Mouse (Mus musculus) frontal cortex, adult (tissue): Measurements from ENCODE around the gene Colgalt1.

Experiments
- ATAC-seq: cut with Nextera tagmentation; 2 replicates; pipeline ENCODE4 v1.9.2; 2017; ENCODE audit warnings: mild to moderate bottlenecking, moderate library complexity, mixed read lengths; ENCODE audit not compliant: low TSS enrichment

Colgalt1 gene

DNA sequence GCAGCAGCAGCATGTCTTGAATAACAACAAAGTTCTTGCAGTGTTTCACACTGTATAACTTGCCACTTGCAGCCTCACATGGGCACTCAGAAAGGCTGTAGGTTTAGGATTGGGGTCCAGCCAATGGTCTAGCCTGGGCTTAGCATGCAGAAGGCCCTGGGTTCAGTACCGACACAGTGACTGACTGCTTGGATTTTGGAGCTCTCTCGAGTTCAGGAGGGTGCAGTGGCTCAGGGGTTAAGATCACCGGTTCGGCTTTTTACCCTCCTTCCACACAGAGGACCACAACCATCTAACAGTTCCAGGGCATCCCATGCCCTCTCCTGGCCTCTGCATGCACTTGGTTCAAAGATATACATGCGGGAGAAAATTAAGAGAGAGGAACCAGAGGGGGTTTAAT is 19.8 kb upstream of the Colgalt1 start:
- ATAC-seq, result no peak

- ATAC-seq, result peak; percentile 68
Measured at GRCm38 (mm10) chr8:71591471-71592373, 19.1 kb upstream of the Colgalt1 start, which contains the start of gene Pgls. Gene Pgls, plus strand, starts transcription at chr8:71592176.

GRCm38 (mm10) chr8:71592374-71593170 is 18.2 kb upstream of the Colgalt1 start:
- peak; percentile 62 for ATAC-seq

GRCm38 (mm10) chr8:71593556-71594323 is 17.1 kb upstream of the Colgalt1 start:
- no peak for ATAC-seq

GRCm38 (mm10) chr8:71594324-71594722 is 16.5 kb upstream of the Colgalt1 start:
- ATAC-seq, result no peak

DNA sequence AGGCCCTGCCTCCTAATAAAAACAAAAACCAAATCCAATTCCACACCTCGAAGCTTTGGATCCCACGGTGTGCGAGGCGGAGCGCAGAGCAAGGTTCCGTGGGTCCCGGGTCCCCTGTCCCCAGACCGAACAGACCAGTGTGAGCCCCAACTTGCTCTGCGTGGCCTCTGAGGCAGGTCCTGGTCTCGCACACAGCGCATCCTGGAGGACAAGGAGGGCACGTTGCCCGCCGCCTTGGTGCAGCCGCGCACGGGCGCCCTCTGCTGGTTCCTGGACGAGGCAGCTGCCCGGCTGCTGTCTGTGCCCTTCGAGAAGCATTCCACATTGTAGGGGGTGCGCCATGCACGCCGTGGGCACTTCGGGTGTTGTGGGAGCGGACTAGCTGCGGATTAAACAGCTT is 14.9 kb upstream of the Colgalt1 start:
- ATAC-seq, result peak; percentile 48

- no peak for ATAC-seq
Measured at GRCm38 (mm10) chr8:71596384-71596783, 14.4 kb upstream of the Colgalt1 start.

DNA sequence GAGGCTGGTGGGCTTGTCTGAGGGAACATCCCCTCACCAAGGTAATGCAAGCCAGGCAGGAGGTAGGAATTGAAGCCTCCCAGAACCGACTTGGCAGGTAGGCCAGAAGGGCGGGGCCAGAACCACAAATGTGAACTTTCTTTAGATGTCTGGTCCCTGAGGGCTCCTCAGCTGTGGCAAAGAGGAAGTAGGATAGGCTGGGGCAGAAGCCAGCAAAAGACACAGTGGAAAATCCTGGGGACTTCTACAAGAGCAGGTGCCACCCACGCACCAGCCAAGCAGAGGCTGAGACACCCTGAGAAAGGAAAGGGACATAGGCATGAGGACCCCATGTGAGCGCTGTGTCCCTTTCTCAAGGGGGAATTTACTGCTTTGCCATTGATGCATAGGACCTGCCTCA is 14.0 kb upstream of the Colgalt1 start:
- no peak for ATAC-seq

- ATAC-seq, result no peak
Measured at GRCm38 (mm10) chr8:71597451-71597850, 13.3 kb upstream of the Colgalt1 start, which contains the start of gene Fam129c. Gene Fam129c, plus strand, starts transcription at chr8:71597648.

DNA sequence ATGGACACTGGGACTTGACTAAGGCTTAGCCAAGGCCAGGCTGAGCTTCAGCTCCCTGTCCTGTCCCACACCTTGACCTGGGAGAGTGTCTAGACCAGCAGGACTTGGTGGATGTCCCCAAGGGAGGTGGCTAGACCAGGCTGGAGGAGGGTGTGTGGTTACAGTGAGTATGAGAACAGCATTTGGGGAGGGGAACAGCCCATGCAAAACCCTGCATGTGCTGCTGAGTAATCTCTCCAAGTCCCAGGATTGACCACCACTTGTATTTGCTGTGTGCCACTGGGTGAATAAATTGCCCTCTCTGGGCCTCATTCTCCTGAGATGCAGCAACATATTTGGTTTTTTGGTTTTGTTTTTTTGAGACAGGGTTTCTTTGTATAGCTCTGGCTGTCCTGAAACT is 12.4 kb upstream of the Colgalt1 start:
- ATAC-seq, result no peak

DNA sequence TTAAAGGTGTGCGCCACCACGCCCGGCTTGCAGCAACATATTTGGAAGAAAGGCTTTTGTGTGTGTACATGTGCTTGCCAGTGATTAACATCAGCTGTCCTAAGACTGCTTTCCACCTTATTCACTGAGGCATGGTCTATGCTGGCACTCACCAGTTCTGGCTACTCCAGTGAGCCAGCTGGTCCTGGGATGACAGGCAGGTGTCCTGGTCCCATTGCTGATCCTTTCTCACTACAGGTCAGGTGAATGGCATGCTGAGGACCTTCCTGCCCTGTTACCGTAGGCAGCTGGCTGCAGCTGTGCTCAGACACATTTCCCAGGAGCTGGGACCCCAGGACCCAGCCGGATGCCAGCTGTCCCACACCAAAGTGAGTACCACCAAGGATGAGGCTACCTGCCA is 12.0 kb upstream of the Colgalt1 start:
- ATAC-seq, result no peak

GRCm38 (mm10) chr8:71601939-71602665 is 8.7 kb upstream of the Colgalt1 start:
- peak; percentile 28; the same call in 1 of the 2 replicates for ATAC-seq

DNA sequence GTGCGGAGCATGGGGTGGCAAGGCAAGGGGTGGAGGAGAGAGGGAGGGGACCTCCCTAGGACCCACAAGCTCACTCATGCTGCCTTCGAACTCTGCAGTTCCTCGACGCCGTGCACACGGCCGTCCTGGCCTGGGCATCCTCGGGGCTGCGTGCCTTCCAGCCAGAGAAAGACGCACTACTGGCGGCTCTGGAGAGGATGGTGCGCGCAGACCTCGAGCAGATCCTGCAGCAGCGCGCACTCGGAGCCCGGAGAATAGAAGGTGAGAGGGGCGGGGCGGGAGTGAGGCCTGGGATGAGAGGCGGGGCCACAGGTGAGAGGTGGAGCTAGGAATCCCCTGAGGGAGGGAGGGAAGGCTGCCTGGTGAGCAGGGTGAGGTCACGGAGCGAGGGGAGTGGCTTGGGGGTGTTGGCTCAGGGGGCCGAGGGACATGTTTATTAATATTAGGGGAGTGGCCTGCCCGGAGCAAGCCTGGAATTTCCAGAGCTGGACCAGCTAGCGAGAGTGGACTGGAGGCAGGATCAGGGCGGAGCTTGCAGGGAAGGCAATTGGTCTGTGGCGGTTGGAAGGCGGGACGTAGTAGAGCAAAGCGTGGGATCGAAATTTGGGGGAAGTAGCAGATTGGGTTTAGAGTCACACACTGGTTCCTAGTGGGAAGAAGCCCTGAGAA is 8.0 kb upstream of the Colgalt1 start:
- peak; percentile 63 for ATAC-seq

DNA sequence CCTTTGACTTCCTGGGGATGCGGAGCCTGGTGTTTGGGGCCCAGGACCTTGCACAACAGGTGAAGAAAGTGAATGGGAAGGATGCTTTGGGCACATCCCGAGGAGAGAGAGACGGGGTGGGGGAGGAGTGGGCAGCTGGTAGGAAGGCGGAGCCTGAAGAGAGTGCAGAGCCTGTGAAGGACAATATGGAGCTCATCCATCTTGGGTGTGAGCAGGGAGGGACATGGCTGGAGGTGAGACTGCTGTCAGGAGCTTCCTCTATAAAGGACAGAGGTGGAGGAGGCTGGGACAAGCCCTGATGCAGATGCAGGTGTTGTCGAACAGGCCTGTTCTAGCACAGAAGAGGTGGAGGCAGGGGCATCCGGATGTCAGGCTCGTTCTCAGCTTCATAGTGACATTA is 6.8 kb upstream of the Colgalt1 start:
- ATAC-seq, result no peak

- no peak for ATAC-seq
Measured at GRCm38 (mm10) chr8:71612141-71612540, 1.3 kb downstream of the Colgalt1 start.

- ATAC-seq, result no peak
Measured at GRCm38 (mm10) chr8:71613418-71613817, 2.6 kb downstream of the Colgalt1 start.

DNA sequence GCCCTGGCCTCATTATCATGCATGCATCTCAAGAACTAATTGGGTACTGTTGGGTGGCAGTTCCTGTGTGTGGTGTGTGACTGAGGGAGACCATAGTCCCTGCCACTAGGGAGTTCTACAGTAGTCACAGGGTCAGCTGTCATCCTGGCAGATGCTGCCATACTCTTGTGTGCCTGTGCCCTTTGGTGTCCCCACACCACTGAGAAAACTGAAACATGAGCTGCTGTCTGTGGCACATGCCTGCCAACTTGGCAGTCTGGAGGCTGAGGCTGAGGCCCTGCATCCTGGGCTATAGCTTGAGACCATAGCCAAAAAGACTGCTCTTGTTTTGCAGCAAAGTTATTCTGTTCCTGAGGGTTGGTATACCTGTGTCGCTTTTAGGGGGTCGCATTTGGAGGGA is 9.0 kb downstream of the Colgalt1 start:
- ATAC-seq, result no peak

DNA sequence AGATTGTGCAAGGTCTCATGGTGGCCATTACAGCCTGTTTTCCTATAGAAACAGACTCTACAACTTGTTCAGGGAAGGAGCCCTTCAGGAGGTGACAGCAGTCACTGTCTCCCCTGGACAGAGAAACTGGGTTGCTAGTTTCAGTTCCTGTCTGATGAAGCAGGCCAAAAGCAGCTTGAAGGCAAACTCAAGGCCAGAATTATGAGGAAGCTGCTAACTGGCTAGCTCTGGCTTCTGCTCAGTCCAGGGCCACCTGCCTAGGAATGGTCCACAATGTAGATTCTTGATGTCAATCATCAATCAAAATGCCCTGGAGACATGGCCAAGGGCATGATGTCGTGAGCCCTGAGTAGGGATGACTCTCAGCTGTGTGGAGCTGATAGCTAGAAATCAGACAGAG is 14.3 kb downstream of the Colgalt1 start:
- no peak for ATAC-seq

- ATAC-seq, result no peak
Measured at GRCm38 (mm10) chr8:71626753-71627152, 16.0 kb downstream of the Colgalt1 start.

DNA sequence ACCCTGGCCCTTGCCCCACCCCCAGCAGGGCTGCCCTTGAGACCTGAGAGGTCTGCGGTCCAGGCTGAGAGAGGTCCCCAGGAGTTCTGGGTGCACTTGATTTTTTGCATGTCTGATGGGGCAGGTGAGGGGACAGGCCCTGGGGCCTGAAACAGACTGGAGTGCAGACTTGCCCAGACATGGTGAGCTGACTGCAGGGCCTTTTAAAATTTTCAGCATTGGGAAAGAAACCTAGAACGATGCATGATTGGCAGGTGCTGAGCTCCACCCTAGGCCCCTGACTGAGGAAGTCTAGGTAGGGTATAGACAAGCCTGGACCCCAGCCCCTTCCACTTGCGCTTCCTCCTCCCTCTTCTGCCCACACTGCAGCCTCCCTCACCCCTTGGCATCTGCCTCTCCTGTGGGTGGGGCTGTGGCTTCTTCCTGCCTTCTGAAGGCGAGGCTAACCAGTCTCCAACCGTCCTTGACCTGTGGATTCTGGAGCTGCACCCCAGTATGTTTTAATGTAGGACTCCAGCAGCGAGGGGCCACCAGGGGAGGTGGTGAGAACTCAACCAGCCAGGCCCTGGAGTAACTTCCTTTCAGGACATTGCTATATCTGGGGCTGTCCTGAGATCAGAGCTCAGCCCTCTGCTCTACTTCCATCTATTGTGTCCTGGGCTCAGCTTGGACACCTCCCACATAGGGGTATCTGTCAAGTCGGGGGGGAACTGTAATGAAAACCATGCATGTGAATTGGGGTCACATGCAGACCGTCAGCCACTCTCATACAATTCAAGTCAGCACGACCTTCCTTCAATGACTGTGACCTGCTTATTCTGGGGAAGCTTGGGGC is 16.7 kb downstream of the Colgalt1 start:
- 0 out of 2 replicates have a peak, but pooled peaks have one; percentile 1 for ATAC-seq
